Mouse (Mus musculus) liver, postnatal 0 days (tissue): ENCODE measurements at regions not wholly inside any gene's neighbourhood (a gene's known extent, or its start where the extent isn't known, plus 50 kb on each side); places are given as distances from the start of the nearest gene placed in this dataset.

Source experiments
- ATAC-seq: fragments of 200-750 bp; cut with Nextera tagmentation; 2 replicates; pipeline ENCODE4 v1.8.0; 2017; ENCODE audit warnings: mild to moderate bottlenecking, moderate library complexity
- DNase-seq: peaks from one replicate; pipeline ENCODE4 v3.0.0-alpha.2; 2016
- H3K27ac ChIP-seq: fragments of 300-500 bp; sonication (generic); 2 replicates; pipeline ENCODE4 v1.5.1; 2014; ENCODE audit warnings: antibody characterized with exemption, moderate library complexity, mild to moderate bottlenecking, low read depth
- H3K27me3 ChIP-seq: fragments of 300-500 bp; sonication (generic); 2 replicates; pipeline ENCODE4 v1.6.1; 2014; ENCODE audit warnings: low read length, control low read depth, mixed read lengths; ENCODE audit not compliant: insufficient read depth
- H3K36me3 ChIP-seq: fragments of 300-500 bp; sonication (generic); replicated peaks from 2 replicates; pipeline ENCODE4 v1.6.1; 2014; ENCODE audit warnings: mild to moderate bottlenecking, control low read depth, low read length, moderate library complexity, mixed read lengths; ENCODE audit not compliant: insufficient read depth
- H3K4me1 ChIP-seq: fragments of 300-500 bp; sonication (generic); 2 replicates; pipeline ENCODE4 v1.6.1; 2014; ENCODE audit warnings: antibody characterized with exemption, mild to moderate bottlenecking, control low read depth; ENCODE audit not compliant: insufficient read depth
- H3K4me2 ChIP-seq: fragments of 300-500 bp; sonication (generic); 2 replicates; pipeline ENCODE4 v1.6.1; 2014; ENCODE audit warnings: low read depth, mild to moderate bottlenecking, low read length, moderate library complexity, mixed read lengths
- H3K4me3 ChIP-seq: fragments of 300-500 bp; sonication (generic); 2 replicates; pipeline ENCODE4 v1.5.1; 2014; ENCODE audit warnings: low read depth, low read length
- H3K9ac ChIP-seq: fragments of 300-500 bp; sonication (generic); replicated peaks from 2 replicates; pipeline ENCODE4 v1.6.1; 2014; ENCODE audit warnings: mild to moderate bottlenecking, moderate library complexity
- H3K9me3 ChIP-seq: fragments of 300-500 bp; sonication (generic); 2 replicates; pipeline ENCODE4 v1.6.1; 2016; ENCODE audit warnings: mild to moderate bottlenecking, control low read depth, low read length, mixed read lengths
- CTCF ChIP-seq: sonication (generic); IDR thresholded peaks from 2 replicates; pipeline ENCODE4 v1.5.1; 2016; ENCODE audit warnings: antibody characterized with exemption, low read depth
- EP300 ChIP-seq: IDR thresholded peaks from 2 replicates; pipeline ENCODE4 v1.6.1; 2016; ENCODE audit warnings: antibody characterized with exemption, low read depth, mild to moderate bottlenecking
- WGBS: fragments of 180-500 bp; shearing (Covaris S2); extraction: QIAGEN DNeasy Blood & Tissue Kit; methylation state at CpG from one replicate; pipeline ENCODE4 v1.1.7; 2014; ENCODE audit not compliant: insufficient replicate concordance; 5-methylcytosine and 5-hydroxymethylcytosine counted together

DNA sequence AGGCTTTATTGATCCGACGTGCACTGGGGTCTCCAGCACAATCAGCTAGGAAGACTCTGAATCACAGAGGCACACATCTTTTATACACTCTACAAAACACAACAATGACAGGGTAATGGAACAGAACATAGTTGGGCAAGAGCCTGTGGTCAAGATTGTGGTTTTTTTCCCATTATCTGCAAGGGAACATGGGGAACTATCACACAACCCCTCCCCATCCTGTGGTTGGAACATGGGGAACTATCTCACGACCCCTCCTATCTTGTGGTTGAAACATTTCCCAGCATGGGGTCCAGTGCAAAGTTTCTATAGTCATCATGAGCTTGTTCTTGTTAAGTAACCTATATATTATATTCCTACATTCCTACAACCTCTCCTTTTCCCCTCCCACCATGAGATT, 328.8 kb upstream of the Ercc4 start:
- no peak for TF ChIP-seq EP300
- TF ChIP-seq CTCF: no peak
- Histone ChIP-seq H3K4me3 (no peak overlapping the region), H3K27ac (no peak overlapping the region), H3K4me2 (no peak overlapping the region), H3K4me1 (no peaks in the 10 kb centered on the region), H3K9me3 (no peaks in the 10 kb centered on the region; the same call in 1 of the 2 replicates), H3K9ac (no peak overlapping the region), H3K36me3 (no peaks in the 10 kb centered on the region), H3K27me3 (no peaks in the 10 kb centered on the region)
- 52% methylated on average over 3 of the region's 3 CpGs for WGBS
- ATAC-seq: no peak
- no peak for DNase-seq

DNA sequence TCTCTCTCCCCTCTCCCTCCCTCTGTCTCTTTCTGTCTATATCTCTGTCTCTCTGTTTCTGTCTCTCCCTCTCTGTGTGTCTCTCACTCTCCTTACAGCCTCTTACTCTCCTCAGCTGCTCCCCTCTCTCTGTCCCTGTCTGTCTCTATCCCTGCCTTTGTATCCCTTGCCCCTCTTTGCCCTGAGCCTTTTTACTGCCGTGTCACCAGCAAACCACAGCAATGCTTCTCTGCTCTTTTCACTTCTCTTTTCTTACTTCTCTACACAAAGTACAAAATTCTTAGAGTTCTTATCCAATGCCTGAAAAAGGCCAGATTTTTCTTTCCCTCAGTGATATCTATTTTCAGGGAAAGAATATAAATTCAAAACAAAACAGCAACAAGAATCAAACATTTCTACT, 323.7 kb upstream of the Ercc4 start:
- Histone ChIP-seq H3K27me3 (no peaks in the 10 kb centered on the region), H3K27ac (no peak overlapping the region), H3K9me3 (peaks cover 3% of the 10 kb centered on the region; the same call in 1 of the 2 replicates), H3K4me2 (no peak overlapping the region), H3K4me3 (no peak overlapping the region), H3K4me1 (no peaks in the 10 kb centered on the region), H3K36me3 (no peaks in the 10 kb centered on the region), H3K9ac (no peak overlapping the region)
- DNase-seq: no peak
- TF ChIP-seq CTCF (no peak), EP300 (no peak)
- WGBS: 36% methylated on average over 1 of the region's 1 CpGs
- ATAC-seq: no peak

DNA sequence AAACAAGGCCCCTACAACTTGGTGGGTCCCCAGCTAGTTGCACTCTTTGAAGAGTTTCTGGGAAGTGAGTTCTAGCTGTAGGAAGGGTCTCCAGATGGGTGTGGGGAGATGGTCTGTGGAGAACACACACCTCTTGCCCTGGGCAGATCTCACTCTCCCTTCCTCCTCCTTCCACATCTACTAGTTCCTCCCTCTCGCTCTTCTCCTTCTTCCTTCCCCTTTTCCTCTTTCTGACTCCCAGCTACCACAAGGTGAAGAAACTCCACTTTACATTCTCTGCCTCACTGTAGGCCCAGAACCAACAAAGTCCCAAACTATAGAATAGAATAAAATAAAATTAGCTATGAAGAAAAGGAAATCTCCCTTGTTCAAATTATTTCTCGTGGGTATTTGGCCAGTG, 311.0 kb upstream of the Ercc4 start:
- TF ChIP-seq CTCF: no peak
- no peak for TF ChIP-seq EP300
- WGBS: 56% methylated on average over 2 of the region's 2 CpGs
- Histone ChIP-seq H3K4me2 (no peak overlapping the region), H3K9ac (no peak overlapping the region), H3K9me3 (no peaks in the 10 kb centered on the region), H3K4me1 (no peaks in the 10 kb centered on the region), H3K27me3 (no peaks in the 10 kb centered on the region), H3K4me3 (no peak overlapping the region), H3K27ac (no peak overlapping the region), H3K36me3 (no peaks in the 10 kb centered on the region)
- no peak for ATAC-seq
- no peak for DNase-seq

DNA sequence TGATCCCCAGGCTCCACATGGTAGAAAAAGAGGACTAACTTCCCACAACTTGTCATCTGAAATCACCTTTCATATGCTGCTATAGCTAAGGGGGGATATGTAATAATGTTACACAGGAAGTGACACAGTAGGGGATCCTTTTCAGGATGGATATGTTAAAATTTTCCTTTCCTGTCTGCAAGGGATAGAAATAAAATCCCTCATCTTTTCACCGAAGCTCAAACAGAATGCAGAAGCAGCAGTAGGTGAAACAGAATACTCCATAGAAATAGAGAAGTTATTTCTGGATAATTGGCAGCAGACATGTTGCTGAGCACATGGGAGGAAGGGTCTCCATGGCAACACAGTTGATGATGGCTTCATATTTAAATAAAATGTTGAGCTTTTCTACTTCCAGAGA, 309.3 kb upstream of the Ercc4 start:
- H3K9me3 ChIP-seq: no peaks in the 10 kb centered on the region
- 65% methylated on average over 1 of the region's 1 CpGs for WGBS

DNA sequence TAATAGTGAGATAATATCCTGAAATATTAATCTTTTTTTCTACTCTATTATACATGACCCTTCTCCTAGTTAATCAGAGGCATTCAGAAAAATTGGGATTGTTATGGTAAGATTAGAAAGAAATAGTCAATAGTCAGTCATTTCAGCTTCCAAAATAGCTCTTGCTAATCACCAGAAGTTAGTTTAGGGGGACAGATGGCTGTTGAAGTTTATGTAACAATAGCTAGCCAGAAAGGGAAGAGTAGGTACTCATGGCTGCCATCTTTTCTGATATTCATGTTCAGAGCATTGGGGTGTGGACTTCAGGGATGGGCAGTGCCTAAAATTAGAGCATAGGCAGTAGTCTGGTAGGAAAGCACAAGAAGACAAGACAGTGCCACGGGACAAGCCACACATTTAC, 306.8 kb upstream of the Ercc4 start:
- DNase-seq (no peak), ATAC-seq (no peak)
- no peaks in the 10 kb centered on the region for H3K4me1 ChIP-seq
- H3K27me3 ChIP-seq: no peaks in the 10 kb centered on the region
- no peak overlapping the region for H3K4me2 ChIP-seq
- no peak overlapping the region for H3K27ac ChIP-seq
- H3K9ac ChIP-seq: no peak overlapping the region
- no peaks in the 10 kb centered on the region for H3K9me3 ChIP-seq
- no peaks in the 10 kb centered on the region for H3K36me3 ChIP-seq
- TF ChIP-seq EP300 (no peak), CTCF (no peak)
- WGBS: 50% methylated on average over 1 of the region's 1 CpGs
- no peak overlapping the region for H3K4me3 ChIP-seq

More for the DNA sequence above, 309.3 kb upstream of the Ercc4 start:
- H3K36me3 ChIP-seq: no peaks in the 10 kb centered on the region
- H3K4me3 ChIP-seq: no peak overlapping the region
- H3K27ac ChIP-seq: no peak overlapping the region
- TF ChIP-seq EP300: no peak
- no peak for TF ChIP-seq CTCF
- H3K4me2 ChIP-seq: no peak overlapping the region
- ATAC-seq (no peak), DNase-seq (no peak)
- H3K4me1 ChIP-seq: no peaks in the 10 kb centered on the region
- H3K27me3 ChIP-seq: no peaks in the 10 kb centered on the region
- H3K9ac ChIP-seq: no peak overlapping the region

DNA sequence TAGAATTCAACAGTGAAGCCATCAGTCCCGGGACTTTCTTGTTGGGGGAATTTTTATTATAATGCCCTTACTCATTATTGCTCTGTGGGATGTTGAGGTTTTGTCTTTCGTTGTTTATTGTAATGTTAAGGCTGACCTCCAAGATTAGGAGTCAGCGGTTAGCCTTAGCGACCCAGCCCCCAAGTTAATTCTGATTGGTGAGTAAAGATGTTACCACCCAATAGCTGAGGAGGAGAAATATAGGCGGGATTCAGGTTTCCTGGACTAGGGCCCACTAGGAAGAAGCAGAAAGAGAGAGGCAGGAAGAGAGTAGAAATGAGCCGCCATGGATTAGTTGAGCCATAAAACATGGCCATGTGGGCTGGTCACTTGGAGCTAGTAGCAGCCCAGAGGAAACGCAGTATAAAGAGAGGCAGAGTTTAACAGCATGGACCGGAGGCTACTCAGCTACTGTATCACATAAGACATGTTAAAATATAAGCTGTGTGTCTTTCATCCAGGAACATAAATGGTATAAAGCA, 302.1 kb upstream of the Ercc4 start:
- Histone ChIP-seq H3K4me1 (no peaks in the 10 kb centered on the region), H3K36me3 (no peaks in the 10 kb centered on the region), H3K4me2 (no peak overlapping the region), H3K9ac (no peak overlapping the region), H3K27me3 (no peaks in the 10 kb centered on the region), H3K4me3 (no peak overlapping the region), H3K27ac (no peak overlapping the region), H3K9me3 (no peaks in the 10 kb centered on the region)
- 63% methylated on average over 8 of the region's 8 CpGs for WGBS
- no peak for ATAC-seq
- TF ChIP-seq CTCF (no peak), EP300 (no peak)
- no peak for DNase-seq

DNA sequence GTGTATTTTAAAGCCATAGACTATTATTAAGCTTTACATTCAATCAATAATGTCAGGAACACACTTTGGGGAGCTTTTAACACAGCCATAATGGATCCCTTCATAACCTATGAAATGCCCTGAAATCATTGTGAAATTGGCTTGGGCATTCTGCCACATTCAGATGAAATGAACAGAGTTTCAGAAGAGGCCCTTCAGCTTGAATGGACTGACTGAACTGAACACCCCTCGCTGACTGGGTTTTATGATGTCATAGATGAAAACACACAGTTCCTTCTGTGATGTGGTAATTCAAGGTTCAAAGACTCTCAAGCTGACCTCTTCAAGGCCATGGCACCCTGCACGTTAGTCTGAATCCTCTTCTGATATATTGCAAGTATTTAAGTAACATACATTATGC, 298.4 kb upstream of the Ercc4 start:
- WGBS: 63% methylated on average over 2 of the region's 2 CpGs

More for the DNA sequence above, 298.4 kb upstream of the Ercc4 start:
- no peak overlapping the region for H3K27ac ChIP-seq
- H3K9me3 ChIP-seq: no peaks in the 10 kb centered on the region
- no peaks in the 10 kb centered on the region for H3K4me1 ChIP-seq
- no peak for ATAC-seq
- no peak for DNase-seq
- H3K4me3 ChIP-seq: no peak overlapping the region
- no peak overlapping the region for H3K9ac ChIP-seq
- H3K27me3 ChIP-seq: no peaks in the 10 kb centered on the region
- H3K36me3 ChIP-seq: no peaks in the 10 kb centered on the region
- no peak overlapping the region for H3K4me2 ChIP-seq
- no peak for TF ChIP-seq EP300
- TF ChIP-seq CTCF: no peak
